19 mouse cellular contexts compared by ENCODE assay signal in genomic region chr16:61171856-61172433, GRCm38 (mm10).
A peak's percentile ranks its signal among the peaks of the same experiment; 100 is the strongest.
DNase-seq lines count a peak whose midpoint lies in the region; ATAC-seq and TF ChIP-seq lines count a peak whose summit lies in the region.
"Had no signal": no experiment of that assay in that cellular context is flagged by ENCODE, and none has a peak within 500 bp of the region (broad histone marks: within the 10 kb centered on the region; RNA-seq: fewer than 3 reads in every experiment).

No protein-coding gene starts in this region.

- no peak overlapping the region for H3K27ac ChIP-seq in hindbrain, embryonic 11.5 days (ENCODE audit: low read depth, low read length)
- no peak overlapping the region for H3K27ac ChIP-seq in hindbrain, embryonic 10.5 days
- no peak overlapping the region for H3K27ac ChIP-seq in forebrain, embryonic 13.5 days
- H3K27ac ChIP-seq in hindbrain, embryonic 16.5 days (ENCODE audit: low read depth, low read length), result no peak overlapping the region
- no peak overlapping the region for H3K27ac ChIP-seq in midbrain, postnatal 0 days (ENCODE audit: low read depth, low read length)
- H3K27ac ChIP-seq: liver, embryonic 15.5 days had no signal

- H3K9ac ChIP-seq in hindbrain, embryonic 11.5 days (ENCODE audit: low read depth, low read length), result no peak overlapping the region
- H3K9ac ChIP-seq in forebrain, embryonic 13.5 days, result no peak overlapping the region
- no peak overlapping the region for H3K9ac ChIP-seq in hindbrain, embryonic 16.5 days (ENCODE audit: low read depth, low read length)
- no peak overlapping the region for H3K9ac ChIP-seq in midbrain, postnatal 0 days (replicated peaks; ENCODE audit: low read length, poor library complexity, severe bottlenecking)
- H3K9ac ChIP-seq: liver, embryonic 15.5 days had no signal

- no peaks in the 10 kb centered on the region for H3K36me3 ChIP-seq in hindbrain, embryonic 11.5 days (ENCODE audit: control insufficient read depth, insufficient read depth, low read length)
- H3K36me3 ChIP-seq in hindbrain, embryonic 10.5 days, result no peaks in the 10 kb centered on the region
- H3K36me3 ChIP-seq in forebrain, embryonic 13.5 days (ENCODE audit: poor library complexity, severe bottlenecking), result no peaks in the 10 kb centered on the region
- no peaks in the 10 kb centered on the region for H3K36me3 ChIP-seq in hindbrain, embryonic 16.5 days (ENCODE audit: control insufficient read depth, insufficient read depth, low read length)
- H3K36me3 ChIP-seq in midbrain, postnatal 0 days (ENCODE audit: insufficient read depth, low read length), result no peaks in the 10 kb centered on the region
- H3K36me3 ChIP-seq: liver, embryonic 15.5 days had no signal

- DNase-seq in hindbrain, embryonic 11.5 days (ENCODE audit: low spot score), result no peak
- no peak for DNase-seq in hindbrain, embryonic 10.5 days (ENCODE audit: low spot score)
- peak; percentile 15 for DNase-seq in midbrain, postnatal 0 days (ENCODE audit: low spot score)
- no peak for DNase-seq in liver
- DNase-seq in gastrocnemius, adult 18-20 months (ENCODE audit: low spot score), result no peak
- DNase-seq in left cerebral cortex, postnatal 14 days (ENCODE audit: low spot score in 2 of 2), result no peak
- DNase-seq: B cell, adult 2 months; cerebellum, adult 11-12 months; cerebellum, postnatal 36 days; gastrocnemius, postnatal 10 days; heart, postnatal 36 days; kidney, adult 11 months; kidney, postnatal 25 days; lung, postnatal 10 days; right cerebral cortex, postnatal 25 days had no signal

- no peaks in the 10 kb centered on the region for H3K27me3 ChIP-seq in hindbrain, embryonic 11.5 days (ENCODE audit: control insufficient read depth, insufficient read depth, low read length)
- no peaks in the 10 kb centered on the region for H3K27me3 ChIP-seq in hindbrain, embryonic 10.5 days (ENCODE audit: insufficient read depth, poor library complexity, severe bottlenecking)
- H3K27me3 ChIP-seq in forebrain, embryonic 13.5 days, result no peaks in the 10 kb centered on the region
- no peaks in the 10 kb centered on the region for H3K27me3 ChIP-seq in hindbrain, embryonic 16.5 days (replicated peaks; ENCODE audit: control insufficient read depth, insufficient read depth, low read length)
- no peaks in the 10 kb centered on the region for H3K27me3 ChIP-seq in midbrain, postnatal 0 days (ENCODE audit: insufficient read depth, low read length)
- H3K27me3 ChIP-seq: liver, embryonic 15.5 days had no signal

- no peak overlapping the region for H3K4me2 ChIP-seq in hindbrain, embryonic 11.5 days (replicated peaks; ENCODE audit: low read depth, low read length)
- H3K4me2 ChIP-seq in forebrain, embryonic 13.5 days, result peak overlapping the region; percentile 24; the same call in 1 of the 2 replicates
- H3K4me2 ChIP-seq in hindbrain, embryonic 16.5 days (ENCODE audit: low read length), result peak overlapping the region; percentile 31
- peak overlapping the region; percentile 10 for H3K4me2 ChIP-seq in midbrain, postnatal 0 days (ENCODE audit: low read depth, low read length, poor library complexity, severe bottlenecking)
- H3K4me2 ChIP-seq: heart, embryonic 11.5 days; liver, embryonic 15.5 days had no signal

- H3K4me1 ChIP-seq in hindbrain, embryonic 11.5 days (replicated peaks; ENCODE audit: control insufficient read depth, insufficient read depth, low read length), result no peaks in the 10 kb centered on the region
- no peaks in the 10 kb centered on the region for H3K4me1 ChIP-seq in hindbrain, embryonic 10.5 days (replicated peaks)
- H3K4me1 ChIP-seq in forebrain, embryonic 13.5 days, result peaks cover 4% of the 10 kb centered on the region; the same call in 1 of the 2 replicates
- no peaks in the 10 kb centered on the region for H3K4me1 ChIP-seq in hindbrain, embryonic 16.5 days (ENCODE audit: control insufficient read depth, insufficient read depth, low read depth, low read length)
- H3K4me1 ChIP-seq in midbrain, postnatal 0 days (ENCODE audit: insufficient read depth, low read length), result no peaks in the 10 kb centered on the region
- H3K4me1 ChIP-seq: liver, embryonic 15.5 days had no signal

- WGBS in hindbrain, embryonic 11.5 days, result 51% methylated on average over 10 of the region's 10 CpGs
- 67% methylated on average over 10 of the region's 10 CpGs for WGBS in hindbrain, embryonic 10.5 days
- WGBS in forebrain, embryonic 13.5 days, result 18% methylated on average over 10 of the region's 10 CpGs
- WGBS in hindbrain, embryonic 16.5 days, result 18% methylated on average over 10 of the region's 10 CpGs
- WGBS in midbrain, postnatal 0 days, result 36% methylated on average over 10 of the region's 10 CpGs

- no peaks in the 10 kb centered on the region for H3K9me3 ChIP-seq in hindbrain, embryonic 11.5 days (ENCODE audit: control insufficient read depth, low read length)
- 0 out of 2 replicates have a peak, but pooled peaks cover 8% of the 10 kb centered on the region for H3K9me3 ChIP-seq in hindbrain, embryonic 10.5 days
- H3K9me3 ChIP-seq in forebrain, embryonic 13.5 days (replicated peaks), result no peaks in the 10 kb centered on the region
- H3K9me3 ChIP-seq in hindbrain, embryonic 16.5 days (ENCODE audit: control insufficient read depth, low read length), result peaks cover 4% of the 10 kb centered on the region; the same call in 1 of the 2 replicates
- no peaks in the 10 kb centered on the region for H3K9me3 ChIP-seq in midbrain, postnatal 0 days (ENCODE audit: low read length)
- H3K9me3 ChIP-seq: liver, embryonic 15.5 days had no signal

- ATAC-seq in hindbrain, embryonic 11.5 days (ENCODE audit: low FRiP score), result peak; percentile 72
- ATAC-seq in forebrain, embryonic 13.5 days, result peak; percentile 82
- ATAC-seq in hindbrain, embryonic 16.5 days, result peak; percentile 74
- ATAC-seq in midbrain, postnatal 0 days (ENCODE audit: low FRiP score), result no peak

- intact Hi-C loops in left cerebral cortex, postnatal 14 days (cut with DNase I), result no loop called here

- TF ChIP-seq CTCF in midbrain, postnatal 0 days (IDR thresholded peaks at IDR 0.05), result no peak

- H3K4me3 ChIP-seq in hindbrain, embryonic 11.5 days (ENCODE audit: low read depth, low read length), result no peak overlapping the region
- H3K4me3 ChIP-seq in hindbrain, embryonic 10.5 days, result no peak overlapping the region
- no peak overlapping the region for H3K4me3 ChIP-seq in forebrain, embryonic 13.5 days
- no peak overlapping the region for H3K4me3 ChIP-seq in hindbrain, embryonic 16.5 days (ENCODE audit: low read length)
- no peak overlapping the region for H3K4me3 ChIP-seq in midbrain, postnatal 0 days (ENCODE audit: low read depth, low read length)
- H3K4me3 ChIP-seq: liver, embryonic 15.5 days had no signal
